Mouse (Mus musculus): Measurements from ENCODE around the gene Trcg1. TPM values are rescaled to one million over a fixed set of nuclear protein-coding genes. Genes with fewer than 3 reads are reported as not detected.

The Trcg1 gene
- total and polyA plus RNA-seq, 3 experiments = not detected

GRCm38 (mm10) chr9:57197414-57197813, 38.9 kb upstream of the Trcg1 start:
- peak; percentile 81 for DNase-seq (ENCODE audit: low read depth, low spot score)
- no peaks in the 10 kb centered on the region for H3K27me3 ChIP-seq (ENCODE audit: control insufficient read depth in 1 of 2, insufficient read depth in 2 of 2, low read length in 2 of 2)
- H3K36me3 ChIP-seq (ENCODE audit: control insufficient read depth in 1 of 2, insufficient read depth in 2 of 2, low read length in 2 of 2) = peaks cover 0 to 3% of the 10 kb centered on the region in 2 experiments; a peak in 2 of 4 replicates
- H3K4me1 ChIP-seq (ENCODE audit: control insufficient read depth in 1 of 2, insufficient read depth in 2 of 2, low read length in 2 of 2) = peaks cover 4 to 6% of the 10 kb centered on the region in 2 experiments
- H3K9ac ChIP-seq (ENCODE audit: control insufficient read depth, low read depth, low read length, poor library complexity, severe bottlenecking) = no peak overlapping the region
- H3K9me3 ChIP-seq (replicated peaks; ENCODE audit: insufficient read depth, low read length) = no peaks in the 10 kb centered on the region
- TF ChIP-seq HCFC1 (IDR thresholded peaks at IDR 0.05; ENCODE audit: low read depth, low read length) (no peak), EP300 (IDR thresholded peaks at IDR 0.05; ENCODE audit: low read depth in 1 of 2, low read length in 2 of 2) (peak; percentile 49 to 67; a peak in 3 of 4 replicates), ETS1 (IDR thresholded peaks at IDR 0.05; ENCODE audit: low read depth, low read length) (peak; percentile 44), MAX (IDR thresholded peaks at IDR 0.05; ENCODE audit: low read length) (peak; percentile 14; the same call in 1 of the 2 replicates), MYC (IDR thresholded peaks at IDR 0.05; ENCODE audit: low read depth, low read length) (peak; percentile 38; the same call in 1 of the 2 replicates)
- peak overlapping the region; percentile 13; the same call in 1 of the 2 replicates for H3K27ac ChIP-seq (ENCODE audit: control insufficient read depth, low read depth, low read length)
- H3K4me3 ChIP-seq (ENCODE audit: control insufficient read depth in 1 of 2, insufficient read depth in 1 of 2, low read depth in 2 of 2, low read length in 2 of 2) = no peak overlapping the region
- no peaks in the 10 kb centered on the region for H3K79me2 ChIP-seq (ENCODE audit: control insufficient read depth, insufficient read depth, low read length, poor library complexity)

GRCm38 (mm10) chr9:57202981-57203380, 33.4 kb upstream of the Trcg1 start:
- Histone ChIP-seq H3K9me3 (replicated peaks; ENCODE audit: insufficient read depth, low read length) (no peaks in the 10 kb centered on the region), H3K27me3 (ENCODE audit: control insufficient read depth in 1 of 2, insufficient read depth in 2 of 2, low read length in 2 of 2) (no peaks in the 10 kb centered on the region), H3K79me2 (ENCODE audit: control insufficient read depth, insufficient read depth, low read length, poor library complexity) (no peaks in the 10 kb centered on the region), H3K9ac (ENCODE audit: control insufficient read depth, low read depth, low read length, poor library complexity, severe bottlenecking) (no peak overlapping the region), H3K4me3 (ENCODE audit: control insufficient read depth in 1 of 2, insufficient read depth in 1 of 2, low read depth in 2 of 2, low read length in 2 of 2) (no peak overlapping the region), H3K4me1 (ENCODE audit: control insufficient read depth in 1 of 2, insufficient read depth in 2 of 2, low read length in 2 of 2) (peaks cover 0 to 2% of the 10 kb centered on the region in 2 experiments; a peak in 2 of 4 replicates), H3K36me3 (ENCODE audit: control insufficient read depth in 1 of 2, insufficient read depth in 2 of 2, low read length in 2 of 2) (peaks cover 0 to 3% of the 10 kb centered on the region in 2 experiments; a peak in 2 of 4 replicates), H3K27ac (ENCODE audit: control insufficient read depth, low read depth, low read length) (peak overlapping the region; percentile 19; the same call in 1 of the 2 replicates)
- DNase-seq (ENCODE audit: low read depth, low spot score) = no peak
- TF ChIP-seq JUND (IDR thresholded peaks at IDR 0.05; ENCODE audit: low read depth, low read length) (no peak), MAFK (IDR thresholded peaks at IDR 0.05; ENCODE audit: borderline replicate concordance, low read depth, low read length) (no peak), MAX (IDR thresholded peaks at IDR 0.05; ENCODE audit: low read length) (no peak), ELF1 (IDR thresholded peaks at IDR 0.05; ENCODE audit: low read depth, low read length) (no peak), POLR2A (IDR thresholded peaks at IDR 0.05; ENCODE audit: control insufficient read depth in 1 of 2, insufficient read depth in 1 of 2, low read depth in 1 of 2, low read length in 2 of 2, poor library complexity in 1 of 2) (no peak), MYC (IDR thresholded peaks at IDR 0.05; ENCODE audit: low read depth, low read length) (no peak), RAD21 (IDR thresholded peaks at IDR 0.05; ENCODE audit: low read depth, low read length) (no peak), RCOR1 (IDR thresholded peaks at IDR 0.05; ENCODE audit: low read depth, low read length) (no peak), POLR2AphosphoS5 (IDR thresholded peaks at IDR 0.05; ENCODE audit: borderline replicate concordance, low read depth, low read length) (no peak), HCFC1 (IDR thresholded peaks at IDR 0.05; ENCODE audit: low read depth, low read length) (no peak), MEF2A (IDR thresholded peaks at IDR 0.05; ENCODE audit: extremely low read depth, insufficient replicate concordance, low read depth, low read length, poor library complexity, severe bottlenecking) (no peak), GABPA (IDR thresholded peaks at IDR 0.05; ENCODE audit: low read depth, low read length) (no peak), E2F4 (IDR thresholded peaks at IDR 0.05; ENCODE audit: borderline replicate concordance, low read depth, low read length) (no peak), CHD2 (IDR thresholded peaks at IDR 0.05; ENCODE audit: low read length) (no peak), BHLHE40 (IDR thresholded peaks at IDR 0.05; ENCODE audit: borderline replicate concordance, low read depth, low read length) (no peak), TBP (IDR thresholded peaks at IDR 0.05; ENCODE audit: low read depth, low read length) (no peak), ZKSCAN1 (IDR thresholded peaks at IDR 0.05; ENCODE audit: low read depth, low read length) (no peak), TAL1 (IDR thresholded peaks at IDR 0.05; ENCODE audit: low read length) (no peak), USF1 (IDR thresholded peaks at IDR 0.05; ENCODE audit: low read depth, low read length) (no peak)

All from MEL (cell line).